Mouse (Mus musculus): ENCODE results near the gene Trp63. TPM values are rescaled to one million over a fixed set of nuclear protein-coding genes. Genes with fewer than 3 reads are reported as not detected.

The Trp63 gene
- total and polyA plus RNA-seq, 3 experiments, result not detected

GRCm38 (mm10) chr16:25680369-25680768 lies 3.2 kb upstream of the Trp63 start:
- H3K9me3 ChIP-seq (replicated peaks; ENCODE audit: insufficient read depth, low read length), result no peaks in the 10 kb centered on the region
- H3K79me2 ChIP-seq (ENCODE audit: control insufficient read depth, insufficient read depth, low read length, poor library complexity), result no peaks in the 10 kb centered on the region
- H3K36me3 ChIP-seq (ENCODE audit: control insufficient read depth in 1 of 2, insufficient read depth in 2 of 2, low read length in 2 of 2), result no peaks in the 10 kb centered on the region
- DNase-seq (ENCODE audit: low read depth, low spot score), result no peak
- no peaks in the 10 kb centered on the region for H3K4me1 ChIP-seq (ENCODE audit: control insufficient read depth in 1 of 2, insufficient read depth in 2 of 2, low read length in 2 of 2)
- no peak overlapping the region for H3K4me3 ChIP-seq (ENCODE audit: control insufficient read depth in 1 of 2, insufficient read depth in 1 of 2, low read depth in 2 of 2, low read length in 2 of 2)
- no peaks in the 10 kb centered on the region for H3K27me3 ChIP-seq (ENCODE audit: control insufficient read depth in 1 of 2, insufficient read depth in 2 of 2, low read length in 2 of 2)
- TF ChIP-seq CHD2 (IDR thresholded peaks at IDR 0.05; ENCODE audit: low read length) (no peak), ZC3H11A (IDR thresholded peaks at IDR 0.05; ENCODE audit: low read depth, low read length) (no peak), RAD21 (IDR thresholded peaks at IDR 0.05; ENCODE audit: low read depth, low read length) (no peak), CTCF (IDR thresholded peaks at IDR 0.05 in 2 of 3, conservative IDR thresholded peaks at IDR 0.05 in 1 of 3; ENCODE audit: control insufficient read depth in 1 of 3, insufficient read depth in 1 of 3, low read depth in 2 of 3, low read length in 3 of 3, poor library complexity in 1 of 3, severe bottlenecking in 1 of 3) (no peak), USF1 (IDR thresholded peaks at IDR 0.05; ENCODE audit: low read depth, low read length) (no peak), UBTF (IDR thresholded peaks at IDR 0.05; ENCODE audit: borderline replicate concordance, insufficient read depth, low read depth, low read length) (no peak), E2F4 (IDR thresholded peaks at IDR 0.05; ENCODE audit: borderline replicate concordance, low read depth, low read length) (no peak), TAL1 (IDR thresholded peaks at IDR 0.05; ENCODE audit: low read length) (no peak)
- no peak overlapping the region for H3K27ac ChIP-seq (ENCODE audit: control insufficient read depth, low read depth, low read length)
- no peak overlapping the region for H3K9ac ChIP-seq (ENCODE audit: control insufficient read depth, low read depth, low read length, poor library complexity, severe bottlenecking)

- no peak overlapping the region for H3K4me3 ChIP-seq (ENCODE audit: control insufficient read depth in 1 of 2, insufficient read depth in 1 of 2, low read depth in 2 of 2, low read length in 2 of 2)
- no peaks in the 10 kb centered on the region for H3K79me2 ChIP-seq (ENCODE audit: control insufficient read depth, insufficient read depth, low read length, poor library complexity)
- no peaks in the 10 kb centered on the region for H3K4me1 ChIP-seq (ENCODE audit: control insufficient read depth in 1 of 2, insufficient read depth in 2 of 2, low read length in 2 of 2)
- no peak overlapping the region for H3K9ac ChIP-seq (ENCODE audit: control insufficient read depth, low read depth, low read length, poor library complexity, severe bottlenecking)
- H3K27me3 ChIP-seq (ENCODE audit: control insufficient read depth in 1 of 2, insufficient read depth in 2 of 2, low read length in 2 of 2), result no peaks in the 10 kb centered on the region
- no peaks in the 10 kb centered on the region for H3K9me3 ChIP-seq (replicated peaks; ENCODE audit: insufficient read depth, low read length)
- DNase-seq (ENCODE audit: low read depth, low spot score), result no peak
- H3K36me3 ChIP-seq (ENCODE audit: control insufficient read depth in 1 of 2, insufficient read depth in 2 of 2, low read length in 2 of 2), result no peaks in the 10 kb centered on the region
- H3K27ac ChIP-seq (ENCODE audit: control insufficient read depth, low read depth, low read length), result no peak overlapping the region
- TF ChIP-seq NELFE (IDR thresholded peaks at IDR 0.05; ENCODE audit: low read depth, low read length) (no peak), USF1 (IDR thresholded peaks at IDR 0.05; ENCODE audit: low read depth, low read length) (no peak), GABPA (IDR thresholded peaks at IDR 0.05; ENCODE audit: low read depth, low read length) (no peak), POLR2AphosphoS2 (IDR thresholded peaks at IDR 0.05; ENCODE audit: low read length) (no peak), JUND (IDR thresholded peaks at IDR 0.05; ENCODE audit: low read depth, low read length) (no peak), ZMIZ1 (IDR thresholded peaks at IDR 0.05; ENCODE audit: low read depth, low read length) (no peak), TAL1 (IDR thresholded peaks at IDR 0.05; ENCODE audit: low read length) (no peak), MEF2A (IDR thresholded peaks at IDR 0.05; ENCODE audit: extremely low read depth, insufficient replicate concordance, low read depth, low read length, poor library complexity, severe bottlenecking) (no peak), ELF1 (IDR thresholded peaks at IDR 0.05; ENCODE audit: low read depth, low read length) (no peak), EP300 (IDR thresholded peaks at IDR 0.05; ENCODE audit: low read depth in 1 of 2, low read length in 2 of 2) (no peak), MAX (IDR thresholded peaks at IDR 0.05; ENCODE audit: low read length) (no peak), TCF12 (IDR thresholded peaks at IDR 0.05; ENCODE audit: low read depth, low read length) (no peak), KAT2A (conservative IDR thresholded peaks at IDR 0.05; ENCODE audit: low read depth, low read length) (no peak), SMC3 (IDR thresholded peaks at IDR 0.05; ENCODE audit: low read depth, low read length) (no peak), ZNF384 (IDR thresholded peaks at IDR 0.05; ENCODE audit: low read depth, low read length) (no peak), MXI1 (IDR thresholded peaks at IDR 0.05; ENCODE audit: low read depth, low read length) (no peak), POLR2AphosphoS5 (IDR thresholded peaks at IDR 0.05; ENCODE audit: borderline replicate concordance, low read depth, low read length) (no peak)
These were observed 1.0 kb upstream of the Trp63 start for GRCm38 (mm10) chr16:25682533-25682932.
